Mouse (Mus musculus) lung, postnatal 36 days (tissue): ENCODE results near the gene D630045J12Rik.
A peak's percentile ranks its signal among the peaks of the same experiment; 100 is the strongest.

Source experiments
- DNase-seq: peaks from one replicate; pipeline ENCODE4 v3.0.0; 2022; ENCODE audit warnings: mixed read lengths

Gene D630045J12Rik

DNA sequence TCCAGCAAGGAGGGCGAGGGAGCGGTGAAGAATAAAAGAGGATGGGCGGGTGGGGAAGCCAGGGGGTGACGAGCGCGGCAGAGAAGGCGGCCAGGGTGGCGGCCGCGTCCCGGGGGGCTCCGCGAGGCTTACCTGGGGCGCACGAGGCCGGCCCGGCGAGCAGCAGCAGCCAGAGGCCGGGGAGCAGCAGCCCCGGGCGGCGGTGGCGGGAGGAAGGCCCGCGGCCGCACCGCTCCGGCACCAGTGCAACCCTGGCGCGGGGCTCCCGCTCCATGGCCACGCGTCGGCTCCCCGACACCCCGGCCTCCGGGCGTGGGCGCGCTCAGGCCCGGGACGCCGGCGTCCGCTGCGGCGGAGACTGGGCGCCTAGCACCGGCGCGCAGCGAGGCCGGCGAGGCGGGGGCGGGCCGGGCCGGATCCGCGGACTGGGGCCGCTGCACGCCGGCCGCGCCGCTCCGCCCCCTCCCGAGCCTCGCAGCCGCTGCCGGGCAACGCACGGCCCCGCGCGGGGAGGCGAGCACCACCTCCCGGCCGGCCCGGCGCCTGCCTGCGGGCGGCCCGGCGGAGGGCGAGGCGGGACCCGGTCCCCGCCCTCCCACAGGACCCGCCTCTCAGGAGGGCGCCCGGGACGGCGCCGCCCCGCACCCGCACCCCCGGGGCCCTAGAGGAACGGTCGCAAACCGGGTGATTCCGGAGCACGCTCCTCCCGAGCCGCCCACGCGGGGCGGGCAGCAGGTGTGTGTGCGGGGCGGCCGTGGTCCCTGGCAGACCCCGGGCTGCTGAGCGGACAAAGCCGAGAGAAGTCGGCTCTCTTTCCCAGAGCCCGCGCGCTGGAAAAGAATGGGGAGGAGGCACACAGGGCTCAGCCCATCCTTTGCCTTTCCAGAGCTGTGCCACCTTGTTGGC lies at the start of gene D630045J12Rik:
Gene D630045J12Rik (minus strand): TSS at position 274 of the 906 bp plus-strand sequence.
- peak; percentile 70 for DNase-seq

DNA sequence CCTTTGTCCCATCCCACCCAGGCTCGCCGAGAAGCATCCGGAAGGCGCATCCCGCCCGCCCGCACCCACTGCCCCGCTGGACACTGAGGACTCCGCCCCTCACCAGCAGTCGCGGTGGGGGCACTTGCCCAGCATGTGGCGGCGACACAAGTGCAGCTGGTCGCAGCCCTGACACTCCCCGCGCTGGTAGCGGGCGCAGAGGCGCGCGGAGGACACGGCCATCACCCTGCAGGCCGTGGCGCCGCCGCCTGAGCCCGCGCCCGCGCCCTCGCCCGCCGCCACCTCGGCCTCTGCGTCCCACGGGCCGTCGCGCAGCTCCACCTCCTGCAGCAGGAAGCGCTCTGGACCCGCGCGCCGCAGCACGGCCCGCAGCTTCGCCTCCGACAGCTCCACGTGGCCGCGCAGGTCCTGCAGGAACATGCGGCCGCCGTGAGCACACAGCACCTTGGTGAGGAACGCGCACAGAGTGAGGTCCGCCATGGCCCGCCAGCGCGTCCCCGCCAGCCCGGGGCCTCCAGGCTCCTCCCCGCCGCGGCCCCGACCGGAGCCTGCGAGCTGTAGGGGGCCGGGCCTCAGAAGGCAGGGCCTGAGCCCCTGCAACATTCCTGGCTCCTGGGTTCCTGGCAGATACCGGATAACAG lies 45.1 kb upstream of the D630045J12Rik start, which contains the start of gene Zc3hav1l:
Gene Zc3hav1l (minus strand): TSS at position 499 of the 641 bp plus-strand sequence.
- DNase-seq, result peak; percentile 50

DNA sequence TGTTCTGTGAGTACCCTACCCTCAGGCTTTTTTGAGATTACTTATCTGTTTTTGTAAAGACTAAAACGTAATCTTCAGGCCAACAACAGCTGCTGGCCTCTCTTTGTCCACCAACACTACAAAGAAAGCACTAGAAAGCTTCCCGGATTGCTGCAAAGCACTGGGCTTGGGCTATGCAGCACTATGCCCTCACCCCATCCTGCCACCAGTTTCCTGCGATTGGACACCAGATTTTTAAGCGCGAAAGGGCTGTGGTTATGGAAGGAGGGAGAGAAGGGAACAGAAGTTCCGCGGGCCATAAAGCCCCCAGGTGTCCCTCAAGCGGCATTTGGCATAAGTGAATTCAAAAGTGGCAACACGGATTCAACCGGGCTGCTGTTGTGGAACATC lies 44.4 kb upstream of the D630045J12Rik start:
- no peak for DNase-seq

DNA sequence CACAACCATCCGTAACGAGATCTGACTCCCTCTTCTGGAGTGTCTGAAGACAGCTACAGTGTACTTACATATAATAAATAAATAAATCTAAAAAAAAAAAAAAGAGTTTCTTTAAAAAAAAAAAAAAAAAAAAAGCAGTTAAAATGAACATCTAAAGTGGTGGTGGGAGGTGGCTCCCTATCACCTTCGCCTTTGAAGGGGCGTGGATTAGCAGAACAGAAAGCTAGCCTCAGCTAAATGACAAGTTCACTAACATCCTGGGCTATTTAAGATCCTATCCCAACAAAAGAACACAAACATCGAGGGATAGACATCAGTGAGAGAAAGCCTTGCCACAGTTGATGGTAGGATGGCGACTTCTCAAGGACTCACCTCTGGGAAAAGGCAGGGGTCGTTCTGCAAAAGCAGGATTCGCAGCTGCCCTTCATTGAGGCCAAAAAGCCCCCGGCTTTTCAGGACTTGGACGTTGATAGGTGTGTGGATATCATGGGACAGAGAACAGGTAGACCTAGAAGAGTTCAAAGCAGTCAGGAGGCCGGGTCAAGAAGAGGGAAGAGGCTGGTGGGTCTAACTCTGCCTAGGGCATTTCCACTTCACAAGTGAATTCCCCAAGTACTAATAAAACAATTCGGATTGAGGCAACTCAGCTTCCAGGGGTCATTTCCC lies 43.9 kb upstream of the D630045J12Rik start:
- no peak for DNase-seq

DNA sequence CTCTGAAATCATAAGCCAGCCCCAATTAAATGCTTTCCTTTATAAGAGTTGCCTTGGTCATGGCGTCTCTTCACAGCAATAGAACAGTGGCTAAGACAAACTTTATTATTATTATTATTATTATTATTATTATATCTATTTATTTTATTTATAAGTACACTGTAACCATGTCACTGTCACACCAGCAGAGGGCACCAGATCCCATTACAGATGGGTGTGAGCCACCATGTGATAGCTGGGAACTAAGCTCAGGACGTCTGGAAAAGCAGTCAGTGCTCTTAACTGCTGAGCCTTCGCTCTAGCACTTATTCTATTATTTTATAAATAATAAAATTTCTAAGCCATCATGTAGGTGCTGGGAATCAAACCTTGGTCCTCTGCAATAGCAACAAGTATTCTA lies 39.9 kb upstream of the D630045J12Rik start:
- DNase-seq, result no peak

DNA sequence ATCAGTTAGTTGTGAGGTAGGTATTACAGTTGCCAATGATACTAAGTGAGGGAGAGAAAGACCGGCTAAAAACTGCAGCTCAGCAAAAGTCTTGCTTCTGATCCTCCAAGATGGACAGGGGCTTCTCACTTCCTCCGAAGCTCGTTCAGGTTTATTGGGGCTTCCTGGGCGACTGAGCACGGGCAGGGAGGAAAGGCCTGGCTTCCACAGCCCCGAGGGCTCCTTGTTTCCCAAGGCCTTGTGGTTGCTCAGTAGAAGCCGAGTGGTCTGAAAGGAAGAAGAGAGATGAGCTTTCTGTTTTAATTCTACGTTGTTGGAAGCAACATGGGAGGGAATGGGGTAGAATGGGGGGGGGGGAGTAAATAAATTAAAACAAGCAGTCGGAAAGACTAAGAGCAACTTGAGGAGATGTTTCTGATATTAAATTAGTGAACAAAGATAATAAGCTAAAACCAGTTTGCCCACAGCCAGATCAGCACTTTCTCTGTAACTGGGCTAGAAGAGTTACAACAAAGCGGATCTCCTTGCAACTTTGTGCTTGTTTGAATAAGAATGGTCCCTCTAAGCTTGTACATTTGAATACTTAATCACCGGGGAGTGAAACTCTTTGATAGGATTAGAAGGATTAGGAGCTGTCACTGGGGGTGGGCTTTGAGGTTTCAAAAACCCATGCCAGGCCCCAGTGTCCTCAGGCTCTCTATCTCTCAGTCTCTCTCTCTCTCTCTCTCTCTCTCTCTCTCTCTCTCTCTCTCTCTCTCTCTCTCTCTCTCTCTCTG lies 39.2 kb upstream of the D630045J12Rik start:
- no peak for DNase-seq

DNA sequence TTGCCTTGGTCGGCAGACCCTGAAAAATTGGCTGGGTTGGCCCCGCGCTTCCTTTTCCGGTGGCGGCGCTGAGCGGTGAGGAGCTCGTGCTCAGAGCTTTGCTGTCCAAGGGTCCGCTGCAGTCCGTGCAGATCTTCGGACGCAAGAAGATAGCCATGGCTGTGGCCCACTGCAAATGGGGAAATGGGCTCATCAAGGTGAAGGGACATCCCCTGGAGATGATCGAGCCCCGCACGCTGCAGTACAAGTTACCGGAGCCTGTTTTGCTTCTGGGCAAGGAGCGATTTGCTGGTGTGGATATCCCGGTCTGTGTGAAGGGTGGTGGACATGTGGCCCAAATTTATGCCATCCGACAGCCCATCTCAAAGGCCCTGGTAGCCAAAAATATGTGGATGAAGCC lies 30.6 kb upstream of the D630045J12Rik start:
- DNase-seq, result no peak

DNA sequence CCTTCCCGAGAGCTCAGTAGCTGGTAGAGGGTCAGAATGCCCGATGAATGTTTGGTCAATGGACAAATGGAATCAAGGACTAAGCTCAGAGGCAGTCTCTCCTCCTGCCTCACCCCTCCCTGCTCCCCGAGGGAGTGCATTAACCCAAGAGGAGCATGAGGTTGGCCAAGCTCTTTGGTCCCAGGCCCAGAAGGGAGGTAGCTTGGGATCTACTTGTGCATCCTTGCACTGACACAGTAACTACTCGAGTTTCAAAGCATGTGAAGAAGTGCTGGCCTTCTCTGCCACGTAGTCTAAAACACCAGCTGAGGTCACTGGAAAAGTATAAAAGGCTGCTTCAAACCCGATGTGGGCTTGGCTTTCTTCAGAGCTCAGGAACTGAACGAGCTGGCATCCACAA lies 10.7 kb upstream of the D630045J12Rik start:
- no peak for DNase-seq

DNA sequence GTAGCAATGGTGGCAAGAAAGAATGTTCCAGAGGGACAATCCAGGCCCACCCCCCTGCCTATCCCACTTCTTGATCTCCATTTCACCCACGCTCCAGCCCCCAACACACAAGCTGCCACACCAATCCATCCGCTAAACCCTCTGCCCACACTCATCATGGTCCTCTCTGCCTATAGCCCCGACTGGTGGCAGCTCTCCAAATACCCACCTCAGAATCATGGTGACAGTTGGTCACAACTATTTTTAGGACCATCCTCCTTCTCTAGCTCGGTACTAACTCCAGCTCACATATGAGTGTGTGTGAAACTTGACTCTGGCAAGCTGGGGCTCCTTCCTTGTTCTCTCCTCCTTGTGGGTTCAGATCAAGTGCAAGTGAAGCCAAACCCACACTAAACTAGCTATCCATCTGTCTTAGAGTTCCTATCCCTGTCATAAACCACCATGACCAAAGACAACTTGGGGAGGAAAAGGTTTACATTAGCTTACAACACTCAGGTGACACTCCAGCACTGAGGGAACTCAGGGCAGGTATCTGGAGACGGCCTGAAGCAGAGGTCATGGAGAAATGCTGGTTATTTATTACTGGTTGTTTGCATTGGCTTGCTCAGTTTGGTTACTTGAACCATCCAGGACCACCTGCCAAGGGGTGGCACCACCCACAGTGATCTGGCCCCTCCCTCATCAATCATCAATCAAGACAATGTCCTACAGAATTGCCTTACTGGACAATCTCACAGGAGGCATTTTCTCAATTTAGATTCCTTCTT lies 9.8 kb upstream of the D630045J12Rik start:
- DNase-seq, result no peak

DNA sequence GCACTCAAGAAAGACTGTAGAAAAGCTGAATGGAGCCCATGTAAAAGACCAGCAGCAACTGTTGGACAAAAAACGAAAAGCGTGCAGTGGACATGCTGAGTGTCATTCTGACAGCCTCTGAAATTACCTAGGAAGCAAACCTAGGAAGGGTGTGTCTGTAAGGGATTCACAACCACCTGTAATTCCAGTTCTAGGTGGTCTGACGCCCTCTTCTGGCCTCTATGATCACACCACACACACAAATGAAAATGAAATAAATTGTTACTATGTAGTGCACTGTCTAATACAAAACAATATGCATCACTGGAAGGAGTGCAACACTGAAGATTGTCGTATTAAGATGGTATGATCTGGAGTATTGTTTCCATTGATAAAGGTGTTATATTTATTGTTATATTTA lies 8.1 kb upstream of the D630045J12Rik start:
- no peak for DNase-seq

DNA sequence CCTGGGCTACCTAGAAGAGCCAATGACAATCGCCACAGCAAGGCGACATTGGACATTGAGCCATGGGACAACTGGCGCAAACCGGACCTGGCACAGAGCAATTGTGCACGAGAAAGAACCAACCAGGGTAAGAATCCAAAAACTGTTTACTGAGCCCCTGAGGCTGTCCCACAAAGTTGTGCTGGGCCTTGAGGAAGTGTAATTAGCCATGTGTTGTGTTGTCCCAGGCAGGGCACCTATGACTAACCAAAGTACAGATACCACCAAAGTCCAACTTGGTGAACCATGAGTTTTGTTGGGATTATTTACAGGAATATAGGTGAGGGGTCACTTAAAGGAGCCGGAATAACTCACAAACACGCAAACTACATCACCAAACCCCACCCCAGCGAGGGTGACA lies 3.7 kb upstream of the D630045J12Rik start:
- DNase-seq, result no peak

DNA sequence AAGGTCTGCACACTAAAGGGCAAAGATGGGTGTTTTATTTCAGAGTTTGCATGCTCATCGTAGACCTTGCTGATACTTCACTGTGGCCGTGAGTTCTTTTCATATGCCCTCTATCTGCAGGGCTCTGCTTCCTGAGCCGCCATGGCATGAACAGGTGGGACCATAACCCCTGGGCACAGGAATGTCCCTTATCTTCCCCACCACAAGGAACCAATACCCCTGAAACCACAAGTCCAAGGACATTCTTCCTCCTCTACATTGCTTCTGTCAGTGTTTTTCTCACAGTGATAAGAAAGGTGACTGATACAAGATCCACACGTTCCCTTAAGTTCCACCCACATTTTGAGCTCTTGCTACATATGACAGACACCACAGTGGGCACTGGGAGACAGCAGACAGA lies 3.0 kb upstream of the D630045J12Rik start:
- no peak for DNase-seq

DNA sequence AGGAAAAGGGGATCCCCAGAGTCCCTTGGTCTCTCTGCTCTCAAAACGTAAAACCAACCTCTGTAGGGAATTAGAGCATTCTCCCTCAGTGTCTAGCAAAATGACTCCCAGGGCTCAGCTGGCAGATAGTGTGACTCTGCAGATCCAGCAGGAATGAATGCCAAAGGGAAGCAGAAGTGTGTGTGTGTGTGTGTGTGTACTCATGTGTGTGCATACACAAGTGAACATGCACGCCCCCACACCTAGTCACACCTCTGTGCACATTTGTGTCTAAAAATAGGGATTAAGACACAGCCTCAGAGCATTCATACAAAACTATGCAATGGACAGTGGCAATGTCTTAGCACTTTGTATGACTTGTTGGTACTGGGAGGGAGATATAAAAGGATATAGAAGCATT lies 2.0 kb upstream of the D630045J12Rik start:
- no peak for DNase-seq

DNA sequence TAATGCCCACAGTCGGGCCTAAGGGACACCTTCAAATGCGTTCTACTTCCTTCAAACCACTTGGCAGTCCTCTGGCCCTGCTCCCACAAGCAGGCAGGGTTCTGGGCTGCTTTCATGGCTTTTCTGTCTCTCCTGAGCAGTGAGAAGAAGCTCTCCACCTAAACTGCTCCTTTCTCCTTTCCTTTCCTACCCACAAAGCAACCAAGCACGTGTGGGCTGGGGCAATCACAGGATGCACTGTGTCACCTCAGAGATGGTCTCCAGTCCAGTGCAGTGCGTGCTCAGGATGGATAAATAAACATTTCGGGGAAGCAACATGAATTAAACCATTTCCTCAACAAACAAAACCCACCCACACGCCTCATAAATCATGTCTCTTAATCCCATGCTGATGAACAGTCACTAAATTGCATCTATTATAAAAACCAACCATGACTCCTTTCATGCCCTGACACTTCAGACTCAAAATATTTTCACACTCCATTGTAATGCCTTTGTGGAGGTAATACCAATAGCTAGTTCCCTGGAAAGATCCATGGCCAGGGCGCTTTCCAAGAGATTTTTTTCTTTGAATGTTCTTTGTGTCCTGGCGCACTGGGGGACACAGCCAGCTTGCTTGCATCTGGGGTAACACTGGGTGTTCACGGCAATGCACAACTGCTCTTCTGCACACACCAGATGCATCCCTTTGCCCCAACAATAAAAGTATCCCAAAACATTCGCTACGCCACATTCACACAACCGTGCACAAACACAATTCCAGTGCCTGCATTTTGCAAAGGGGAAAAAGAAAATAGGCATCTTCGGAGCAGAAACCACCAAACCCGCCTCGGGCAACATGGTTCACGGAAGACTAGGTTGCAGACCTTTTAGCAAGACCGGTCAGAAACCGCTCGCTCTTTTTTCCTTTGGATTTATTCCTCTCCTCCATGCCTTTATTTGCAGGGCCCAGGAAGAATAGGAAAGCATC lies 758 bp downstream of the D630045J12Rik start:
- peak; percentile 45 for DNase-seq

DNA sequence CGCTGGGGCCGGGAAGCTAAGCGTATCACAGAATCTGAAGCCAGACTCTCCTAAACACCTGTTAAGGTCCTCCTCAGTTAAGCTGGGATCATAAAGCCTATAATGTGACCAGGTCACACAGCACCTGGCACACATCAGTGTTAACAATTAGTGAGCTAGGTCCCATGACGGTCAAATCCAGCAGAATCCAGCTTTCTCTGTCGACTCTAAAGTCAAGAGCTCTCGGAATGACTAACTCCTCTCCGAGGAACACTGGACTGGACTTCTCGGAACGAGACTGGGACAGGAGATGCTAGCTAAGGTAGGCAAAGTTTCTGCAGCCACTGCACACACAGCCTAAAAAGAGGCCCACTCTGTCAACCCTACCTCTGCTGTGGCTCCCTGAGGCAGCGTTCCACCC lies 1.7 kb downstream of the D630045J12Rik start:
- DNase-seq, result no peak

DNA sequence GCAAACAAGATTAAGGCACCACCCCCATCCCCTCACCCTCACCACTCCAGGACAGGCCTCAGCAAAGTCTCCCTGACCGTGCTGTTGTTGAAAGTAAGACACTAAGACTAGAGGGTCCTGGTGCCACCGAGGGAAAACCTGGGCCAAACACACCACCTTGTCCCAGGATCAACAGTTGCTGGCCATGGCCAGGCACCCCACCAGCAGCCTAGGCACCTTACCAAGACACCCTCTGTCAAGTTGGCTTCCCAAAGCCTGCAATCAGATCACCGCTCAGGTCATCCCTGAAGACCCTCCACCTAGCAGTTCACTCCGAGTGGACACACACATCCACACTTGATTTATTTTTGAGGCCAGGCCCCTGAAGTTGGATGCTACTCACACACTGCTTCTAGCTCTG lies 2.3 kb downstream of the D630045J12Rik start:
- DNase-seq, result no peak

DNA sequence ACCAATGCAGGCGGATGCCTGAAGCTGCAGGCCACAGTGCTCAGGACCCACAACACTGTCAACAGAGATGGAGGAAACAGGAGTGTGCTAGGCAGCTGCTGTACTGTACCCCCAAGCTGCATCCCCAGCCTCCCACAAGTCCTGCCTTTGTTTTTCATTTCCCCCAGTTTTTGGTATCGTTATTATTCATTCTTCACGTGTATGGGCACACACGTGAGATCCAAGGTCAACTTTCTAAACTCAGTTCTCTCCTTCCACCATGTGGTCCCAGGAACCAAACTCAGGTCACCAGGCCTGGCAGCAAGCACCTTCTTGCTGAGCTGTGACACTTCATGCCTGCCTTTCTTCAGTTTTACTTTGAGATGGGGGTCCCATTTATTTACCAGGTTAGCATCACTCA lies 6.4 kb downstream of the D630045J12Rik start:
- DNase-seq, result no peak

DNA sequence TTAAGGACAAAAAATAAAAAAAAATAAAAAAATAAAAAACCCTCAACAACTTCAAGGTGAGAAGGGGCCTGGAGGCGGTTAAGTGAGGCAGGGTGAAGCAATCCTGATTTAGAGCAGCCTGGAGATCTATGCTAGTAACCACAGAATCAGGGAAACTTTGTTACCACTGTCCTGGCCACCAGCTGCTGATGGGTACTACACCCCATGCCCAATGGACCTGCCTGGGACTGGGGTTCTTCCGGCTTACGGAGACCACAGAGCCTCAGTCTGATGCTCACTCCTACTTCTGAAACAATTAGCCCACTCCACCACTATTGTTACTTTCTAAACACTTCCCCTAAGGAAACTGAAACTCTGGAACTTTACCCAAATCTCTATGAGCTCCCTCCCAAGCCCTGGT lies 9.0 kb downstream of the D630045J12Rik start:
- peak; percentile 34 for DNase-seq

DNA sequence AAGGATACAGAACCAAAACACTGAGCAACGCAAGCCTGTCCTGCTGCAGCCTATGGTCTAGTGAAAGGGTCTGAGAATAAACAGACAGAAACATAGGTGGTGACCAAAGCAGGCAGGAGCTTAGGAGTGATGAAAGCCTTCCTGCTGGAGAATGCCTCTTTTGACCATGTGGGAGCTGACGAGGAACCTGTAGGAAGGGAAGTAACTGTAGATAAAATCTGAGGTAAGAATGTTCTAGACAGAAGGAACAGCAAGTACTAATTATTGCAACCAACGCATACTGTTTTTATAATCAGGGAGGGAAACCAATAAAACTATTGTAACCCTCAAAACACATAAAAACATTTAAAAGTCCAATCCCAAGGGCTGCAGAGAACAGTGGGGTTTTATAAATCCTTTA lies 9.6 kb downstream of the D630045J12Rik start:
- no peak for DNase-seq

DNA sequence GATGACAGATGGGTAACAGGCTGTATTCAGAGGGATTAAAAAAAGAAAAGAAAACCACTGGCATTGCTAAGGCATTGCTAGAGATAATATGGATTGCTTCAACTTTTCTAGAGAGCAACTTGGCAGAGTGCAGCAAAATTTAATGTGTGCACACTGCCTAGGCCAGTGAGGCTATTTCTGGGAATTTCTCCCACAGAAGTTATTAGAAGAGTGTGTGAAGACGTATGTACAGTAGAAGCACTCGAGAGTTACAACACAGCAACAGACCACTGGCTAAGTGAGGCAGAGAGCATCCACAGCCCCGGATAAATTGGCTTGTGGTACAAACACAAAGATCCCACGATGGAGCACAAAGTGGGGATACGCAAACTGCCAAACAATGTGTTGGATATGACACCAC lies 11.0 kb downstream of the D630045J12Rik start:
- DNase-seq, result no peak

DNA sequence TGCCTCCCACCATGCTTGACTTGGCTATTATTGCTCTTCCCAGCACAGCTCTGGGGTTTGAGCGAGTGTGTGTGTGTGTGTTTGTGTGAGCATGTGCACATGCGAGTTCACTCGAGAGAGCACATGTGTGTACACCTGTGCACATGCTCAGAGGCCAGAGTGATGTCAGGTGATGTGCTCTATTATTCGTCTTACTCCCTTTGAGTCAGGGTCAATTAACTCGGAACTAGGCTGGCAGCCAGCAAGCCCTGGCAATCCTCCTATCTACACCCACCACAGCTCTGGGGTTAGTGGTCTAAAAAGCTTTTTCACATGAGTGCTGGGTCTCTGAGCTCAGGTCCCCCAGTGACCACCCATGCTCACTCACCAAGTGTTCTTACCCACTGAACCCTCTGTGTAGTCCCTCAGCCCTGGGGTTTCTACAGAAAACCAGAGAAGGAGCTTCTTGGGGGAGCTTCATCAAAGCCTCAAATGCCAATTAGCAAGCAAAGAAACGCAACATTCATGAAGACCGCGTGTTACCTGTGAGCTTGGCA lies 11.4 kb downstream of the D630045J12Rik start:
- DNase-seq, result no peak
